31 mouse cellular contexts compared by ENCODE assay signal in genomic region chr1:177348400-177349092, GRCm38 (mm10).
DNase-seq lines count a peak whose midpoint lies in the region; ATAC-seq and TF ChIP-seq lines count a peak whose summit lies in the region.
"Had no signal": no experiment of that assay in that cellular context is flagged by ENCODE, and none has a peak within 500 bp of the region (broad histone marks: within the 10 kb centered on the region; RNA-seq: fewer than 3 reads in every experiment).

No protein-coding gene starts in this region.

- no peaks in the 10 kb centered on the region for H3K27me3 ChIP-seq in midbrain, embryonic 10.5 days (ENCODE audit: low read depth, poor library complexity, severe bottlenecking)
- no peaks in the 10 kb centered on the region for H3K27me3 ChIP-seq in midbrain, embryonic 15.5 days (replicated peaks)
- H3K27me3 ChIP-seq: CH12.LX; embryonic facial prominence, embryonic 13.5 days; heart, embryonic 13.5 days; hindbrain, embryonic 12.5 days; intestine, embryonic 15.5 days; limb, embryonic 12.5 days; liver, embryonic 15.5 days; neural tube, embryonic 12.5 days had no signal

- no peak overlapping the region for H3K4me2 ChIP-seq in midbrain, embryonic 15.5 days
- H3K4me2 ChIP-seq: embryonic facial prominence, embryonic 13.5 days; forebrain, embryonic 12.5 days; heart, embryonic 13.5 days; hindbrain, embryonic 12.5 days; intestine, embryonic 15.5 days; limb, embryonic 12.5 days; liver, embryonic 15.5 days; lung, embryonic 14.5 days; neural tube, embryonic 12.5 days had no signal

- WGBS in midbrain, embryonic 10.5 days, result 92% methylated on average over 17 of the region's 17 CpGs
- WGBS in midbrain, embryonic 15.5 days, result 90% methylated on average over 17 of the region's 17 CpGs

- peak; percentile 34 to 44 for DNase-seq in cerebellum, postnatal 10 days
- no peak for DNase-seq in cerebellum, postnatal 36 days
- DNase-seq in layer of hippocampus, adult 2 months (ENCODE audit: low spot score in 2 of 2), result no peak
- DNase-seq in layer of hippocampus, postnatal 36 days, result no peak
- DNase-seq in midbrain, embryonic 10.5 days (ENCODE audit: low spot score), result no peak
- DNase-seq in right cerebral cortex, postnatal 14 days, result peak; percentile 64
- no peak for DNase-seq in adrenal gland, postnatal 14 days
- DNase-seq: adrenal gland, adult 2 months; cerebellum, adult 8-10 months; embryo, embryonic 11 days; gastrocnemius, postnatal 25 days; heart, postnatal 14 days; kidney, adult 2 months; kidney, postnatal 36 days; lung, embryonic 14.5 days; lung, postnatal 14 days; thymus, adult 2 months; thymus, postnatal 4 days had no signal

- peak overlapping the region; percentile 36 for H3K27ac ChIP-seq in layer of hippocampus, adult 2 months
- peak overlapping the region; percentile 69; the same call in 1 of the 2 replicates for H3K27ac ChIP-seq in midbrain, embryonic 10.5 days (replicated peaks)
- no peak overlapping the region for H3K27ac ChIP-seq in midbrain, embryonic 15.5 days
- H3K27ac ChIP-seq: embryonic facial prominence, embryonic 13.5 days; forebrain, embryonic 12.5 days; heart, embryonic 13.5 days; hindbrain, embryonic 12.5 days; hindbrain, postnatal 0 days; intestine, embryonic 15.5 days; limb, embryonic 12.5 days; liver, embryonic 15.5 days; neural tube, embryonic 12.5 days had no signal

- no peak for ATAC-seq in midbrain, embryonic 15.5 days (replicated peaks)
- ATAC-seq: activated CD4-positive, CD25-positive, alpha-beta regulatory T cell, adult 4 months; hindbrain, postnatal 0 days; intestine, embryonic 15.5 days; midbrain, embryonic 16.5 days had no signal

- H3K9ac ChIP-seq in midbrain, embryonic 15.5 days, result no peak overlapping the region
- H3K9ac ChIP-seq: embryonic facial prominence, embryonic 13.5 days; forebrain, embryonic 12.5 days; heart, embryonic 13.5 days; hindbrain, embryonic 12.5 days; intestine, embryonic 15.5 days; limb, embryonic 12.5 days; liver, embryonic 15.5 days; lung, embryonic 14.5 days; neural tube, embryonic 12.5 days had no signal

- H3K4me1 ChIP-seq in midbrain, embryonic 10.5 days, result peaks cover 22% of the 10 kb centered on the region
- H3K4me1 ChIP-seq in midbrain, embryonic 15.5 days, result no peaks in the 10 kb centered on the region
- H3K4me1 ChIP-seq: hindbrain, embryonic 12.5 days; intestine, embryonic 15.5 days; liver, embryonic 15.5 days had no signal

- no peaks in the 10 kb centered on the region for H3K36me3 ChIP-seq in midbrain, embryonic 10.5 days
- no peaks in the 10 kb centered on the region for H3K36me3 ChIP-seq in midbrain, embryonic 15.5 days (replicated peaks)
- H3K36me3 ChIP-seq: embryonic facial prominence, embryonic 13.5 days; forebrain, embryonic 12.5 days; heart, embryonic 13.5 days; hindbrain, embryonic 12.5 days; intestine, embryonic 15.5 days; limb, embryonic 12.5 days; liver, embryonic 15.5 days; neural tube, embryonic 12.5 days had no signal

- no peak overlapping the region for H3K4me3 ChIP-seq in layer of hippocampus, adult 2 months
- no peak overlapping the region for H3K4me3 ChIP-seq in midbrain, embryonic 10.5 days
- no peak overlapping the region for H3K4me3 ChIP-seq in midbrain, embryonic 15.5 days
- H3K4me3 ChIP-seq: embryonic facial prominence, embryonic 13.5 days; forebrain, embryonic 12.5 days; heart, embryonic 13.5 days; hindbrain, embryonic 12.5 days; intestine, embryonic 15.5 days; limb, embryonic 12.5 days; liver, embryonic 15.5 days; neural tube, embryonic 12.5 days had no signal

- H3K9me3 ChIP-seq in midbrain, embryonic 10.5 days (replicated peaks), result no peaks in the 10 kb centered on the region
- H3K9me3 ChIP-seq in midbrain, embryonic 15.5 days, result no peaks in the 10 kb centered on the region
- H3K9me3 ChIP-seq: embryonic facial prominence, embryonic 13.5 days; forebrain, embryonic 12.5 days; heart, embryonic 13.5 days; hindbrain, embryonic 12.5 days; intestine, embryonic 15.5 days; limb, embryonic 12.5 days; liver, embryonic 15.5 days; neural tube, embryonic 12.5 days had no signal

- no peak for TF ChIP-seq CTCF in layer of hippocampus, adult 2 months (conservative IDR thresholded peaks at IDR 0.05)

Comparison
In these comparisons a context has a peak if more than half of its experiments do, and no peak if none do; other contexts are left out.
1. DNase-seq: peak in cerebellum, postnatal 10 days (2 of 2) and right cerebral cortex, postnatal 14 days (single experiment); none in cerebellum, postnatal 36 days (0 of 2), layer of hippocampus, adult 2 months (0 of 2), layer of hippocampus, postnatal 36 days (0 of 2), midbrain, embryonic 10.5 days (single experiment) and adrenal gland, postnatal 14 days (single experiment).